Mouse (Mus musculus) kidney, postnatal 10 days (tissue): ENCODE measurements around the gene Sec24d.

Experiments used
- DNase-seq: peaks from one replicate; pipeline ENCODE4 v3.0.0; 2021; ENCODE audit warnings: mixed read lengths

Sec24d gene

DNA sequence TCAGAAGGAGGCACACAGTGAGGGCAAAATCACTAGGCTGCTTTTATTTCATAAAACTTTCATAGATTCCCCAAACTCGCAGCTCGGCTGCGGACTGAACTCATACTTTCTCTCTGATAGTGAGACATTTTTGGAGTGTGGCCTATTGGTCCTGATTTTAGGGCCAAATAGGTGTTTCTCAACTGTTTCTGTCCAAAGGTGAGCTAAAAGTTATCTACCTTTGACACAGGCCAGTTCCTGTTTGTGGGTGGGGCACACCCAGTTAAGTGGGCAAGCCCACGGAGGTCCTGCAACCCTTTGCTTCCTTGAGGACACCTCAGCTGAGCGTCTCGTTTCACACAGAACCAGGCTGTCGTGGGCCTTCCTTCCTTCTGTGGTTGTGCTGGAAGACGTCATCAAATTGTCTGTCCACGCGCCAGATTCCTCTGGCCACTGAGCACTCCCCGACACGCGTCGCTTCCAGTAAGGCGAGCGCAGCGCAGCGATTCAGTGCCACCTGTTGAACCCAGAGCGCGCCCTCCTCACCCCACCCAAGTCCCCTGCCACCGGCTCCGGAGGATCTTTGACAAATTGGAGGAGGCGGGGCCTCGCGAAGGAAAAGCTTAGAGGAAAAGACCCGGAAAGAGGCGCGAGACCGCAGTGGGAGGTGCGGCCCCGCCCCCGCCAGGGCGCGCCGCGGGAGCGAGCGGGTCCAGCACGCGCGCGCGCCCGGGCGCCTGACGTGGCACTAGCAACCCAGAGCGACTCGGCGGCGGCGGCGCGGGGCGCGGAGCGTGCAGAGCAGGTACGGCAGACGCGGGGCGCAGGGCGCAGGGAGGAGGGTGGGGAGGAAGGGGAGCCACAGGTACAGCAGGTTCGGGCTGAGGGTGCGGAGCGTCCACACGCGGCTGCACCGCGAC, at the start of gene Sec24d:
Sec24d (plus strand) TSS at position 703 of the 899 bp plus-strand sequence.
- peak; percentile 92 for DNase-seq

DNA sequence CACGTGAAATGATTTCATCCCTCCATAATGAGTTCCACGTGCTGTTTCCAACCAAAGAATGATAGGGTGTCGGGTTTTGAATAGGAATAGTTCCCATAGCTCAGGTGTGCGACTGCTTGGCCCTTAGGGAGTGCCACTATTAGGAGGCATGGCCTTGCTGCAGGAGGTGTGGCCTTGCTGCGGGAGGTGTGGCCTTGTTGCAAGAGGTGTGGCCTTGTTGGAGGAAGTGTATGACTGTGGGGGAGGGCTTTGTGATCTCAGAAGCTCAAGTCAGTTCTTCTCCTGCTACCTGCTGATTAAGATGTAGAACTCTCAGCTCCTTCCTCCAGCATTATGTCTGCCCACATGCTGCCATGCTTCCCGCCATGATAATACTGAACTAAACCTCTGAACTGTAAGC, 48.6 kb upstream of the Sec24d start:
- no peak for DNase-seq

DNA sequence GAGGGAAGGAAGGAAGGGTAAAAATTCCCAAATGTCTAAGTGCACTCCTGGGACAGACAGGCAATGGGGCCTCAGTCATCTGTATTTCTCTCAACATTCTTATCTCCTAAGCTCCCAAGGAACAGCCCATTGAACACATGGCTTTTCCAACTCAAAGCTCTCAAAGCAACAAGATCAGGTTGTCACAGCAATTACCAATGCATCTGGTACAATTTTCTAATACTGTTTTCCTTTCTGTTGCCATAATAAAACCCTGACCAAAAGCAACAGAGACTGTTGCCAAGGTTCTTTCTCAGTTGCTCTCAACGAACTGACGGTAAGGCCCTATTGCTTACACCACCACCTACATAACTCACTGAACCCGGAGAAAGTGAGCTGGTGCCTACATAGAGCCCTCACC, 40.0 kb upstream of the Sec24d start:
- DNase-seq, result no peak

- DNase-seq, result no peak
These were observed 35.6 kb upstream of the Sec24d start for GRCm38 (mm10) chr3:123231639-123232038.

DNA sequence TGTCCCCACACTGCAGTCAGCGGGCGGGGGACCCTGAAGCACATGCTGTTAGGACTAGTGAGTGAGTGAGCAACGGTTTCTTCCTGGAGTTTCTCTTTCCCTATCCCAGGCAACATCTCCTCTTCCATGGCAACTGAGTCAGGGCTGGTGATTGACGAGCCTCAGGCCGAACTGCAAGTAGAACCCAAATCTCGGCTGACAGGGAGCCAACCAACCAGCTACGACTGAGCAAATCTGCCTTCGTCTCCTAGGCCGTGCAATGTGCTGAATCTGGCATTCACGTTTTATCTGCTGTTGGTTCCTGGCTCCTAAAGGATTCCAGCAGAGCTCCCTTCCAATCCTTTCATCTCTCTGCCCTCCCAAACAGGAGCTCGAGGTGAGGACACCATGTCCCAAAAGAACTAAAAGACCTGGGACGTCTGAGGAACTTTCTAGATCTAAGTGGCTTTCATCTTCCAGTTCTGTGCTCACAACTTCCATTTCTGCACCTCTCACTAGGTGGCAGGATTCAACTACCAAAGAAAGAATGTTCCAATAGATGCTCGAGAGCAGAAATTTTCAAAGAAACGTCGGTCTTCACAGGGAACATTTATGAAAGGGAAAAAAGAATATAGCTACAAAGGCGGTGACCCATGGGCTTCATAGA, 32.9 kb upstream of the Sec24d start:
- peak; percentile 57 for DNase-seq

- no peak for DNase-seq
These were observed 31.8 kb upstream of the Sec24d start for GRCm38 (mm10) chr3:123235495-123235894.

DNA sequence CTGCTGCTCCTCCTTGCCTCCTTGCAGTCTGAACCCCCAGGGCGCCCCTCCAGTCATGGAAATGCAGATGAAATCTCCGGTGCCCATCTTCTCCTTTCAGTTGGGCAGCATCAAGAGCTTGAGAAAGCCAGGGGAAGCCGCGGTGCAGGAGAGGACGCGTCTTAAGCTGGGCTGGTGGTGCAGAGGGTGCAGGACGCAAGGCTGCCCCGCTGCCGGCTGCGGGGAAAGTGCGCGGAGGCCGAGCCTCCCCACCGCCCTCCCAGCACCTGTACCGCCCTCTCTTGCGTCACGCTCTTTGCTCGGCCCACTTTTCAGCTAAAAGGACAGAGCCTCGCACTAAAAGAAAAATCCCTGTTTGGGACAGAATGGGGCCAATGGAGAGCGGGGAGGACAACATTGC, 31.3 kb upstream of the Sec24d start, which contains the start of gene Synpo2:
Synpo2 (minus strand) TSS at position 229 of the 400 bp plus-strand sequence.
- peak; percentile 75 for DNase-seq

- no peak for DNase-seq
These were observed 30.2 kb upstream of the Sec24d start for GRCm38 (mm10) chr3:123237039-123237438.

- DNase-seq, result no peak
These were observed 29.8 kb upstream of the Sec24d start for GRCm38 (mm10) chr3:123237446-123237845.

DNA sequence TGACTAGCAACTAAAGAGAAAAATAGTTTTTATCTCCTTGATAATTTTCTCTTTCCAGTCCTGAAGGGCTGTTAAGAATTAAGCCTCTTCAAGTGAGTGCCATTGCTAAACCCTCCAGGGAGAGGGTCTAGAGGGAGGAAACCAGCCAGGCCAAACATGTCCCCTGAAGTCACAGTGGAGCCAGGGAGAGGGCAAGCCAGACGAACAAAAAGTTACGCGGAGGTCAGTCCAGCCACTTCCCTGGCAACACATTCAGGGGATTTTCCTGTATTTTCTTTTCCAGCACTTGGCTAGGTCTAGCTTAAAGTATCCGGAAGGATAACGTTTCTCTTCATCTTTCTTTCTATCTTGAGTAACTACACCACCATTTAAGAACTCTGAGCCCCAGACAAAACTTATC, 22.9 kb upstream of the Sec24d start:
- no peak for DNase-seq

GRCm38 (mm10) chr3:123245646-123246045, 21.6 kb upstream of the Sec24d start:
- DNase-seq, result no peak

DNA sequence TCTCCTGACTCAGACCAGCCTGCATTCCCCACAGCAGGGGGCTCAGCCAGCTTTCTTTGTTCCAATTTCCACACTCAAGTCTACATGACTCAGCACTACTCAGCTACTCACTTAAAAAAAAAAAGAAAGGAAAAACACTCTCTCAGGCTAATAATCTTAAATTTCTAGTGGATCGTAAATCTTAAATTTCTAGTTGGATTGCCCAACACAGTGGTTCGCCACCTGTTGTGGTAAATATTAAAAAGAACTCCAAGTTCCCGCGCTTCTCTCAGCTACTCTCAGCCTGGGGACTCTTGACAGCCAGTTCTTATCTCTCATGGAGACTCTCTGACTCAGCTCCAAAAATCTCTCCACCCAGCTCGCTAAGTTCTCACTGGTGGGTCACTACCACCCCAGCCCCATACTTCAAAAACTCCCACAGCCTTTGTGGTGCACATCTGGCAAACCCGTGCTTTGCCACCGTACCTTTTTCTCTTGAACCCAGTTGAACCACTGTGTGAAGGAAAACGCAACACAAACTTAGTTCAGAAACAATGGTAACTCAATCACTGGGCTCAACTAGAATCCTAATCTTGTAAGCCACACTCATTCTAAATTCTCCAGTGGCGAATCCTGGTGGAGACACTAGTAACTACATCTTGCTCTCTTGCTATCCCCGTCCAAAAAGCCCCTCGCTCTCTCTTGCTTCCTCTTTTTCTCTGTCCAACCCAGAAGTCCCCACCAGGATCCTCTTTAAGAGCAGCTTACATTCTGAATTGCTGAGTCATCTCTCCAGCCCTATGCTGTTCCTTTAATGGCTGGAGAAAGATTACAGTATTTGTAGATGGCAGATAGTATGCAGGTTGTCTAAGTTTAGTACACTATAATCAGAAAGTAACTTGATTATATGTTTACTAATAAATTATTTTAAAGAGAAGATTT, 10.8 kb upstream of the Sec24d start:
- DNase-seq, result no peak

- DNase-seq, result no peak
These were observed 8.5 kb upstream of the Sec24d start for GRCm38 (mm10) chr3:123258709-123259108.

GRCm38 (mm10) chr3:123264706-123265105, 2.5 kb upstream of the Sec24d start:
- peak; percentile 47 for DNase-seq

GRCm38 (mm10) chr3:123267741-123268201, 516 bp downstream of the Sec24d start:
- DNase-seq, result peak; percentile 71

DNA sequence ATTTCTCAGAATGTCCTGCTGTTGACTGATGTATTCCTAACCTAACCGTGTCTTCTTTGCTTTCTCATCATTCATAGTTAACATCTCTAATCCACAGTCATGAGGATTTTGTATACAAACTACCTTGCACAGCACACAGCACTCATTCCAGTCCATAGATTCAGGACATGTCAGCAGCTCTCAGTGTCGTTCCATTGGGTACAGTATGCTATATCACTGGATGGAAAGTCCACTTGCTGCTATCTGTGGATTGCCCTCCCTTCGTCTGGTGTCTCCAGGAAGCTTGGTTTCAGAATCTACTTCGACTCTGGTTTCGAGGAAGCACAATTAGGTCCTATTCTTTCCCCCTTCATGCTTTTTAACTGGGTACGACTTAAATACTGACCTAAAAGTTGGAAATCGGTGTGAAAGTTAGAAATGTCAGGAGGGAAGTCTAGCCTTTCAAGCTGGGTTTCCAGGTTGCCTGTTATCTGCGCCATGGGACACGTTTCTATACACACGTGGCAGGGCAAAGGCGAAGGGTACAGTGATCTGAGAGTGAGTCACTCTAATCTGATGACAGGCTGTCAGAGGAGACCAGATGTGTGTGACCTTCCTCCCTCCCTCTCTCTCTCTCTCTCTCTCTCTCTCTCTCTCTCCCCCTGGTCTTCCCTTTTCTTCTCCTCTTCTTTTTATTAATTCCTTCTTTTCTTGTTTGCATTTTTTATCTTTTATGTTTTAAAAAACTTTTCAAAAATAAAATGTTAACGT, 15.8 kb downstream of the Sec24d start:
- DNase-seq, result no peak

DNA sequence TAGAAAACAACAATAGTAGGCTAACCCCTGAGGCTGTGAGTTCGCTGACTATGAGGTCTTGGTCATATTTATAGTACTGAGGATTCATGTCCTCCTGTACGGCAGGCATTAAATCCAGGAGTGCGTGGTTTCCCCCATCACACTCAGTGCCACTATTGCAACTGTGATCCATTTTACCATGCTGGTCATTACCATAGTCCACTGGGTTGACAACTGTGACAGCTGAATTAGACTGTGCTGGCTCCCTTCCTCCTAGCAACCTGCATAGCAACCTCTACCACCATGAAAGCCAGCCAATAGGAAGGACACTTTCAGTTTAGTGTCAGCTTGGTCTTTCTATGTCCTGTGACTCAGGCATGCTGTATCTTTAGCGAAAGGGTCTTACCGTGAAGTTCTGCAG, 17.0 kb downstream of the Sec24d start:
- DNase-seq, result no peak

DNA sequence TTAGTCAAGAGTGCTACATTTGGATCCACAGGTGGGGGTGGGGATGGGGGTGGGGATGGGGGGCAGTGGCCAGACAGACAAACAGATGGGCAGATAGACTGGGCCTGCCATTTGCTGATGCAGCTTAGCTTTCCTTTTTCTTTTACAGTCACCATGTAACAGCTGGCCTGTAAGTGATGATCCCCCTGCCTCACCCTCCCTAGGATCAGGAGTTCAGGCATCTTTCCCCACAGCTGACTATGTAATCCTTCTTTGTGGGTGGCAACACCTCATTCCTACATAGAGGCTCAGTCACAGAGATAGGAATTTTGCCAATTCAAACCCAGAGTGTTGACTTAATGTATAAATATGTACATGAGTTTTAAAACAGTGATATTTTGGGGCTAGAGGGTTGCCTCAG, 18.4 kb downstream of the Sec24d start:
- DNase-seq, result no peak

DNA sequence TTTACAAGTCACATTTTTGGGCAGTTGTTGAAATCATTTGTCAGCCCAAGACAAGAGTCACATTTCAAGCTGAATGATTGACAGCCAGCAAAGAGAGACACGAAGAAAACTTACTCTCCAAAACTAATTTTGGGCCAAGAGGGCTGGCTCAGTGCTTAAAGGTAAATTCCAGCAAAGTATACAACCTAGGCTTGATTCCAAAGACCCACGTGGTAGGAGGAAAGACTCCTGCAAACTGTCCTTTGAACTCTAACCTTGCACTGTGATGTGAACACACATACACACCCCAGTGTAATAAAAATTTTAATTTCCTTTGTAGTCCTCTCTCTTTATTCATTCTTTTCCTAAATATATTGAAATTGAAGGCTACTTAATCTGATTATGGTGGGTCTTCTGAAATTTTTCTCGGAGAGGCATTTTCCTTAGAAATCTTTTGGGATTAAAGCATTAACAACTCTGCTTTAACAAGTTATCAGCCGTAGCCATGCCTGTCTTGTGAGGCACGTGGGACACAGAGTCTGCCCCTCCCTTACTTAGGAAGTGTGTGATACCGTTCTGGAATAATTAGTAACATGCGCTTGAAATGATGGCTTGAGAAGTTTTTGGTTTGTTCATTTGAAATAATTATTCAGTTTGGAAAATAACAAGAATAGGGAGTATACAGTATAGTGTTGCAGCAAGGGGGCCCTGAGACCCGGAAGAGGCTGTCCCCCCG, 21.8 kb downstream of the Sec24d start:
- DNase-seq, result no peak

- no peak for DNase-seq
These were observed 24.4 kb downstream of the Sec24d start for GRCm38 (mm10) chr3:123291670-123292069.

- no peak for DNase-seq
These were observed 29.4 kb downstream of the Sec24d start for GRCm38 (mm10) chr3:123296654-123297053.
